Mouse (Mus musculus): ENCODE measurements around the gene Il10. TPM values are rescaled to one million over a fixed set of nuclear protein-coding genes. Genes with fewer than 3 reads are reported as not detected.
"Not testable (repeated sequence)": the region's sequence is repeated elsewhere in the genome, so short reads cannot be mapped to it uniquely, and the experiment has no call there.

Il10 gene
- polyA plus RNA-seq, 1 experiment from 2014 or later, result not detected

GRCm38 (mm10) chr1:131015281-131015680 lies 4.4 kb upstream of the Il10 start:
- no peak overlapping the region for H3K4me2 ChIP-seq (replicated peaks; ENCODE audit: low read depth)
- ATAC-seq, result no peak

GRCm38 (mm10) chr1:131015879-131016278 lies 3.8 kb upstream of the Il10 start:
- no peaks in the 10 kb centered on the region for H3K27me3 ChIP-seq (replicated peaks; ENCODE audit: control insufficient read depth, insufficient read depth, low read length)
- no peak overlapping the region for H3K4me3 ChIP-seq (ENCODE audit: low read depth, low read length)
- no peak overlapping the region for H3K9ac ChIP-seq (ENCODE audit: low read depth, low read length)
- TF ChIP-seq CTCF (IDR thresholded peaks at IDR 0.05; ENCODE audit: low read depth), result no peak
- H3K27ac ChIP-seq (ENCODE audit: low read depth, low read length), result no peak overlapping the region
- 93% methylated on average over 7 of the region's 7 CpGs for WGBS
- H3K9me3 ChIP-seq (ENCODE audit: control insufficient read depth), result no peaks in the 10 kb centered on the region
- no peaks in the 10 kb centered on the region for H3K4me1 ChIP-seq (replicated peaks; ENCODE audit: control insufficient read depth, insufficient read depth, low read length)
- H3K4me2 ChIP-seq (replicated peaks; ENCODE audit: low read depth), result no peak overlapping the region
- no peak for ATAC-seq
- no peaks in the 10 kb centered on the region for H3K36me3 ChIP-seq (ENCODE audit: control insufficient read depth, insufficient read depth)

More at GRCm38 (mm10) chr1:131015281-131015680, 4.4 kb upstream of the Il10 start:
- H3K4me1 ChIP-seq (replicated peaks; ENCODE audit: control insufficient read depth, insufficient read depth, low read length), result no peaks in the 10 kb centered on the region
- no peaks in the 10 kb centered on the region for H3K36me3 ChIP-seq (ENCODE audit: control insufficient read depth, insufficient read depth)
- H3K27ac ChIP-seq (ENCODE audit: low read depth, low read length), result no peak overlapping the region
- no peaks in the 10 kb centered on the region for H3K27me3 ChIP-seq (replicated peaks; ENCODE audit: control insufficient read depth, insufficient read depth, low read length)
- no peak for TF ChIP-seq CTCF (IDR thresholded peaks at IDR 0.05; ENCODE audit: low read depth)
- no peak overlapping the region for H3K9ac ChIP-seq (ENCODE audit: low read depth, low read length)
- no peaks in the 10 kb centered on the region for H3K9me3 ChIP-seq (ENCODE audit: control insufficient read depth)
- H3K4me3 ChIP-seq (ENCODE audit: low read depth, low read length), result no peak overlapping the region
- WGBS, result 85% methylated on average over 6 of the region's 6 CpGs

- no peak for TF ChIP-seq CTCF (IDR thresholded peaks at IDR 0.05; ENCODE audit: low read depth)
- ATAC-seq, result no peak
- Histone ChIP-seq H3K9me3 (ENCODE audit: control insufficient read depth) (no peaks in the 10 kb centered on the region), H3K36me3 (ENCODE audit: control insufficient read depth, insufficient read depth) (no peaks in the 10 kb centered on the region), H3K27ac (ENCODE audit: low read depth, low read length) (no peak overlapping the region), H3K4me2 (replicated peaks; ENCODE audit: low read depth) (no peak overlapping the region), H3K4me1 (replicated peaks; ENCODE audit: control insufficient read depth, insufficient read depth, low read length) (no peaks in the 10 kb centered on the region), H3K9ac (ENCODE audit: low read depth, low read length) (no peak overlapping the region), H3K4me3 (ENCODE audit: low read depth, low read length) (no peak overlapping the region), H3K27me3 (replicated peaks; ENCODE audit: control insufficient read depth, insufficient read depth, low read length) (no peaks in the 10 kb centered on the region)
- WGBS, result 66% methylated on average over 12 of the region's 12 CpGs
Observed at GRCm38 (mm10) chr1:131020425-131021310, 1.0 kb downstream of the Il10 start.

- no peak overlapping the region for H3K27ac ChIP-seq (ENCODE audit: low read depth, low read length)
- H3K9ac ChIP-seq (ENCODE audit: low read depth, low read length), result no peak overlapping the region
- H3K4me1 ChIP-seq (replicated peaks; ENCODE audit: control insufficient read depth, insufficient read depth, low read length), result no peaks in the 10 kb centered on the region
- no peak overlapping the region for H3K4me3 ChIP-seq (ENCODE audit: low read depth, low read length)
- 75% methylated on average over 9 of the region's 9 CpGs for WGBS
- H3K9me3 ChIP-seq (ENCODE audit: control insufficient read depth), result no peaks in the 10 kb centered on the region
- ATAC-seq, result no peak
- H3K36me3 ChIP-seq (ENCODE audit: control insufficient read depth, insufficient read depth), result no peaks in the 10 kb centered on the region
- no peaks in the 10 kb centered on the region for H3K27me3 ChIP-seq (replicated peaks; ENCODE audit: control insufficient read depth, insufficient read depth, low read length)
- TF ChIP-seq CTCF (IDR thresholded peaks at IDR 0.05; ENCODE audit: low read depth), result no peak
- H3K4me2 ChIP-seq (replicated peaks; ENCODE audit: low read depth), result no peak overlapping the region
Observed at GRCm38 (mm10) chr1:131021438-131021837, 1.8 kb downstream of the Il10 start.

- WGBS, result 75% methylated on average over 11 of the region's 11 CpGs
Observed at GRCm38 (mm10) chr1:131021900-131022590, 2.4 kb downstream of the Il10 start.

GRCm38 (mm10) chr1:131022591-131023249 lies 3.1 kb downstream of the Il10 start:
- H3K9me3 ChIP-seq (ENCODE audit: control insufficient read depth), result no peaks in the 10 kb centered on the region
- no peak for TF ChIP-seq CTCF (IDR thresholded peaks at IDR 0.05; ENCODE audit: low read depth)
- H3K4me2 ChIP-seq (replicated peaks; ENCODE audit: low read depth), result no peak overlapping the region
- H3K4me3 ChIP-seq (ENCODE audit: low read depth, low read length), result no peak overlapping the region
- no peak for ATAC-seq
- no peaks in the 10 kb centered on the region for H3K36me3 ChIP-seq (ENCODE audit: control insufficient read depth, insufficient read depth)
- H3K27me3 ChIP-seq (replicated peaks; ENCODE audit: control insufficient read depth, insufficient read depth, low read length), result no peaks in the 10 kb centered on the region
- no peaks in the 10 kb centered on the region for H3K4me1 ChIP-seq (replicated peaks; ENCODE audit: control insufficient read depth, insufficient read depth, low read length)
- no peak overlapping the region for H3K27ac ChIP-seq (ENCODE audit: low read depth, low read length)
- no peak overlapping the region for H3K9ac ChIP-seq (ENCODE audit: low read depth, low read length)
- 60% methylated on average over 5 of the region's 5 CpGs for WGBS

More at GRCm38 (mm10) chr1:131021900-131022590, 2.4 kb downstream of the Il10 start:
- H3K4me1 ChIP-seq (replicated peaks; ENCODE audit: control insufficient read depth, insufficient read depth, low read length), result no peaks in the 10 kb centered on the region
- H3K36me3 ChIP-seq (ENCODE audit: control insufficient read depth, insufficient read depth), result no peaks in the 10 kb centered on the region
- no peaks in the 10 kb centered on the region for H3K9me3 ChIP-seq (ENCODE audit: control insufficient read depth)
- no peak overlapping the region for H3K9ac ChIP-seq (ENCODE audit: low read depth, low read length)
- no peak for ATAC-seq
- H3K4me2 ChIP-seq (replicated peaks; ENCODE audit: low read depth), result no peak overlapping the region
- H3K27me3 ChIP-seq (replicated peaks; ENCODE audit: control insufficient read depth, insufficient read depth, low read length), result no peaks in the 10 kb centered on the region
- H3K27ac ChIP-seq (ENCODE audit: low read depth, low read length), result no peak overlapping the region
- TF ChIP-seq CTCF (IDR thresholded peaks at IDR 0.05; ENCODE audit: low read depth), result no peak
- H3K4me3 ChIP-seq (ENCODE audit: low read depth, low read length), result no peak overlapping the region

- not testable (repeated sequence) for H3K9me3 ChIP-seq (ENCODE audit: control insufficient read depth); H3K9ac ChIP-seq (ENCODE audit: low read depth, low read length); H3K4me3 ChIP-seq (ENCODE audit: low read depth, low read length); ATAC-seq; H3K27me3 ChIP-seq (replicated peaks; ENCODE audit: control insufficient read depth, insufficient read depth, low read length); H3K27ac ChIP-seq (ENCODE audit: low read depth, low read length); H3K36me3 ChIP-seq (ENCODE audit: control insufficient read depth, insufficient read depth); H3K4me1 ChIP-seq (replicated peaks; ENCODE audit: control insufficient read depth, insufficient read depth, low read length); H3K4me2 ChIP-seq (replicated peaks; ENCODE audit: low read depth)
- WGBS, result 84% methylated on average over 4 of the region's 4 CpGs
Observed at GRCm38 (mm10) chr1:131023250-131023858, 3.7 kb downstream of the Il10 start.
